Mouse (Mus musculus) neural tube, embryonic 14.5 days (tissue): Measurements from ENCODE around the gene Snx29. TPM values are rescaled to one million over a fixed set of nuclear protein-coding genes. Genes with fewer than 3 reads are reported as not detected.

Source experiments
- ATAC-seq: fragments of 200-750 bp; cut with Nextera tagmentation; 2 replicates; pipeline ENCODE4 v1.8.0; 2017; ENCODE audit warnings: low read depth, mild to moderate bottlenecking, moderate TSS enrichment, moderate library complexity
- H3K27ac ChIP-seq: fragments of 300-500 bp; sonication (generic); 2 replicates; pipeline ENCODE4 v1.5.1; 2014; ENCODE audit warnings: low read depth, mild to moderate bottlenecking, control low read depth, low read length, moderate library complexity, mixed read lengths
- H3K27me3 ChIP-seq: fragments of 300-500 bp; sonication (generic); 2 replicates; pipeline ENCODE4 v1.6.1; 2014; ENCODE audit warnings: low read length; ENCODE audit not compliant: control insufficient read depth, insufficient read depth
- H3K36me3 ChIP-seq: fragments of 300-500 bp; sonication (generic); 2 replicates; pipeline ENCODE4 v1.6.1; 2014; ENCODE audit warnings: low read length, mixed read lengths; ENCODE audit not compliant: control insufficient read depth, insufficient read depth
- H3K4me1 ChIP-seq: fragments of 300-500 bp; sonication (generic); 2 replicates; pipeline ENCODE4 v1.6.1; 2014; ENCODE audit warnings: low read length; ENCODE audit not compliant: control insufficient read depth, insufficient read depth
- H3K4me2 ChIP-seq: fragments of 300-500 bp; sonication (generic); 2 replicates; pipeline ENCODE4 v1.6.1; 2014; ENCODE audit warnings: mild to moderate bottlenecking, low read depth, low read length, control low read depth
- H3K4me3 ChIP-seq: fragments of 300-500 bp; sonication (generic); 2 replicates; pipeline ENCODE4 v1.5.1; 2014; ENCODE audit warnings: low read depth, low read length, control low read depth, mixed read lengths
- H3K9ac ChIP-seq: fragments of 300-500 bp; sonication (generic); replicated peaks from 2 replicates; pipeline ENCODE4 v1.6.1; 2014; ENCODE audit warnings: low read depth, mild to moderate bottlenecking, control low read depth, low read length, mixed read lengths
- H3K9me3 ChIP-seq: fragments of 300-500 bp; sonication (generic); 2 replicates; pipeline ENCODE4 v1.6.1; 2016; ENCODE audit warnings: low read length; ENCODE audit not compliant: control insufficient read depth
- WGBS: fragments of 180-500 bp; shearing (Covaris S2); extraction: QIAGEN DNeasy Blood & Tissue Kit; methylation state at CpG from one replicate; pipeline ENCODE4 v1.1.7; 2014; 5-methylcytosine and 5-hydroxymethylcytosine counted together
- polyA plus RNA-seq: library from polyadenylated mRNA; unstranded; fragments of >200 nt; fragmentation: Nextera tagmentation; extraction: Ambion mirVana; gene quantifications from 2 replicates; pipeline ENCODE4 v1.2.1, GENCODE M21; 2014

Gene Snx29
- polyA plus RNA-seq, 1 experiment from 2014 or later = 21.5 TPM

DNA sequence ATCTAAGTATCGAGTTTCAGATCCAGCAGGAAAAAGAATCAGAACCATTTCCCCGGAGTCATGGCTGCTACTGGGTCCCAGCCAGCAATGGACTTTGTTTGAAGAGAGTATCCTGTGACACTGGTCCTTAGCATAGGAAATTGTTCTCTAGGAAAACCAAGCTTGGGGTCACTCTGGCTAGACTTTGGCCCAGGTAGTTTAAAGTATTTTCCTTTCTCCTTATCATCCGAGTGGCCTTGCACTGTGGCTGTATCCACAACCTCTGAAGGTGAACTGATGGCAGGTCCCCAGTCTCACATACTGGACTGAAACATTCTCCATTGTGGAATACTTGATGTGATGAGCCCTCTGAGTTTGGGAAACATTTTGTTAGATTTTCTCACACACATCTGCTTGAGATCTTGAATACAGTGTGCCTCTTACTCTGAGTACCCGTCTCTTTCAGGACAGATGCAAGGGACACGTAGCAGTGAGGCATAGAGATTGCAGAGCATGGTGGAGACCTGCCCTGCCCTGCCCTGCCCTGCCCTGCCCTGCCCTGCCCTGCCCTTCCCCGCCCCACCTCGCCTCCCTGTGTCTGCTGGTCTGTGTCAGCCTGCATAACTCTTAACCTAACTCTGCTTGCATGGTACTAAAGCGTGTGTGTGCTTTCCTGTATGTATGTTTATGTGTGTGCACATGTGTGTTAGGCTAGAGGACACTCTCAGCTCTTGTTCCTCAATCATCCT, 104.3 kb downstream of the Snx29 start:
- H3K9ac ChIP-seq = no peak overlapping the region
- no peak overlapping the region for H3K27ac ChIP-seq
- no peak overlapping the region for H3K4me3 ChIP-seq
- no peak overlapping the region for H3K4me2 ChIP-seq
- WGBS = 90% methylated on average over 8 of the region's 8 CpGs
- no peaks in the 10 kb centered on the region for H3K27me3 ChIP-seq
- no peaks in the 10 kb centered on the region for H3K4me1 ChIP-seq
- no peaks in the 10 kb centered on the region for H3K36me3 ChIP-seq
- no peak for ATAC-seq
- no peaks in the 10 kb centered on the region for H3K9me3 ChIP-seq

GRCm38 (mm10) chr16:11429784-11430183, 107.1 kb downstream of the Snx29 start:
- Histone ChIP-seq H3K4me1 (no peaks in the 10 kb centered on the region), H3K27ac (no peak overlapping the region), H3K9ac (no peak overlapping the region), H3K4me2 (no peak overlapping the region), H3K36me3 (no peaks in the 10 kb centered on the region), H3K27me3 (no peaks in the 10 kb centered on the region), H3K9me3 (no peaks in the 10 kb centered on the region), H3K4me3 (no peak overlapping the region)
- 89% methylated on average over 3 of the region's 3 CpGs for WGBS
- ATAC-seq = no peak

- WGBS = 84% methylated on average over 6 of the region's 6 CpGs
- no peaks in the 10 kb centered on the region for H3K4me1 ChIP-seq
- no peak overlapping the region for H3K4me3 ChIP-seq
- no peaks in the 10 kb centered on the region for H3K27me3 ChIP-seq
- H3K9ac ChIP-seq = no peak overlapping the region
- no peaks in the 10 kb centered on the region for H3K36me3 ChIP-seq
- H3K27ac ChIP-seq = no peak overlapping the region
- H3K9me3 ChIP-seq = no peaks in the 10 kb centered on the region
- no peak for ATAC-seq
- H3K4me2 ChIP-seq = no peak overlapping the region
Observed at GRCm38 (mm10) chr16:11430520-11430919, 107.8 kb downstream of the Snx29 start.

GRCm38 (mm10) chr16:11433779-11434178, 111.1 kb downstream of the Snx29 start:
- Histone ChIP-seq H3K27me3 (no peaks in the 10 kb centered on the region), H3K9me3 (no peaks in the 10 kb centered on the region)
- no peak for ATAC-seq

GRCm38 (mm10) chr16:11437641-11438040, 114.9 kb downstream of the Snx29 start:
- no peak for ATAC-seq
- Histone ChIP-seq H3K27me3 (no peaks in the 10 kb centered on the region), H3K4me2 (no peak overlapping the region)

More at GRCm38 (mm10) chr16:11433779-11434178, 111.1 kb downstream of the Snx29 start:
- Histone ChIP-seq H3K9ac (no peak overlapping the region), H3K36me3 (no peaks in the 10 kb centered on the region), H3K4me2 (no peak overlapping the region), H3K4me3 (no peak overlapping the region), H3K27ac (no peak overlapping the region), H3K4me1 (no peaks in the 10 kb centered on the region)

GRCm38 (mm10) chr16:11439417-11439816, 116.7 kb downstream of the Snx29 start:
- ATAC-seq = no peak
- no peaks in the 10 kb centered on the region for H3K27me3 ChIP-seq
- no peaks in the 10 kb centered on the region for H3K4me1 ChIP-seq
- H3K4me2 ChIP-seq = no peak overlapping the region
- no peaks in the 10 kb centered on the region for H3K36me3 ChIP-seq
- no peak overlapping the region for H3K27ac ChIP-seq
- H3K4me3 ChIP-seq = no peak overlapping the region
- H3K9me3 ChIP-seq = no peaks in the 10 kb centered on the region
- WGBS = 85% methylated on average over 6 of the region's 6 CpGs
- no peak overlapping the region for H3K9ac ChIP-seq

More at GRCm38 (mm10) chr16:11437641-11438040, 114.9 kb downstream of the Snx29 start:
- H3K9me3 ChIP-seq = no peaks in the 10 kb centered on the region
- 89% methylated on average over 3 of the region's 3 CpGs for WGBS
- no peak overlapping the region for H3K4me3 ChIP-seq
- no peak overlapping the region for H3K9ac ChIP-seq
- H3K36me3 ChIP-seq = no peaks in the 10 kb centered on the region
- no peak overlapping the region for H3K27ac ChIP-seq
- H3K4me1 ChIP-seq = no peaks in the 10 kb centered on the region

GRCm38 (mm10) chr16:11441616-11442015, 118.9 kb downstream of the Snx29 start:
- no peak overlapping the region for H3K9ac ChIP-seq
- H3K27me3 ChIP-seq = no peaks in the 10 kb centered on the region
- ATAC-seq = no peak
- H3K4me3 ChIP-seq = no peak overlapping the region
- H3K36me3 ChIP-seq = no peaks in the 10 kb centered on the region
- no peak overlapping the region for H3K4me2 ChIP-seq
- H3K9me3 ChIP-seq = no peaks in the 10 kb centered on the region
- no peak overlapping the region for H3K27ac ChIP-seq
- 74% methylated on average over 4 of the region's 4 CpGs for WGBS
- H3K4me1 ChIP-seq = no peaks in the 10 kb centered on the region

GRCm38 (mm10) chr16:11442534-11442933, 119.8 kb downstream of the Snx29 start:
- Histone ChIP-seq H3K4me3 (no peak overlapping the region), H3K36me3 (no peaks in the 10 kb centered on the region), H3K27ac (no peak overlapping the region), H3K4me2 (no peak overlapping the region), H3K27me3 (no peaks in the 10 kb centered on the region), H3K9ac (no peak overlapping the region), H3K9me3 (no peaks in the 10 kb centered on the region), H3K4me1 (no peaks in the 10 kb centered on the region)
- no peak for ATAC-seq

- H3K9me3 ChIP-seq = no peaks in the 10 kb centered on the region
- no peak overlapping the region for H3K27ac ChIP-seq
- ATAC-seq = no peak
- WGBS = 65% methylated on average over 1 of the region's 1 CpGs
- no peak overlapping the region for H3K9ac ChIP-seq
- H3K4me1 ChIP-seq = no peaks in the 10 kb centered on the region
- H3K36me3 ChIP-seq = 0 out of 2 replicates have a peak, but pooled peaks cover 3% of the 10 kb centered on the region
- no peak overlapping the region for H3K4me3 ChIP-seq
- H3K27me3 ChIP-seq = no peaks in the 10 kb centered on the region
- no peak overlapping the region for H3K4me2 ChIP-seq
Observed at GRCm38 (mm10) chr16:11444626-11445025, 121.9 kb downstream of the Snx29 start.
